Mouse (Mus musculus): ENCODE data around the gene Platr17. TPM values are rescaled to one million over a fixed set of nuclear protein-coding genes. Genes with fewer than 3 reads are reported as not detected.

Gene Platr17
- total and polyA plus RNA-seq, 3 experiments: not detected

- no peaks in the 10 kb centered on the region for H3K9me3 ChIP-seq (replicated peaks; ENCODE audit: insufficient read depth, low read length)
- peaks cover 0 to 16% of the 10 kb centered on the region in 2 experiments for H3K36me3 ChIP-seq (ENCODE audit: control insufficient read depth in 1 of 2, insufficient read depth in 2 of 2, low read length in 2 of 2)
- H3K9ac ChIP-seq (ENCODE audit: control insufficient read depth, low read depth, low read length, poor library complexity, severe bottlenecking): no peak overlapping the region
- peaks cover 36% of the 10 kb centered on the region for H3K79me2 ChIP-seq (ENCODE audit: control insufficient read depth, insufficient read depth, low read length, poor library complexity)
- no peak overlapping the region for H3K27ac ChIP-seq (ENCODE audit: control insufficient read depth, low read depth, low read length)
- no peaks in the 10 kb centered on the region for H3K27me3 ChIP-seq (ENCODE audit: control insufficient read depth in 1 of 2, insufficient read depth in 2 of 2, low read length in 2 of 2)
- DNase-seq (ENCODE audit: low read depth, low spot score): no peak
- no peak overlapping the region for H3K4me3 ChIP-seq (ENCODE audit: control insufficient read depth in 1 of 2, insufficient read depth in 1 of 2, low read depth in 2 of 2, low read length in 2 of 2)
- TF ChIP-seq MXI1 (IDR thresholded peaks at IDR 0.05; ENCODE audit: low read depth, low read length): no peak
- TF ChIP-seq POLR2A (IDR thresholded peaks at IDR 0.05; ENCODE audit: control insufficient read depth in 1 of 2, insufficient read depth in 1 of 2, low read depth in 1 of 2, low read length in 2 of 2, poor library complexity in 1 of 2): no peak
- H3K4me1 ChIP-seq (ENCODE audit: control insufficient read depth in 1 of 2, insufficient read depth in 2 of 2, low read length in 2 of 2): peaks cover 4 to 20% of the 10 kb centered on the region in 2 experiments; a peak in 3 of 4 replicates
Measured at GRCm38 (mm10) chr17:33911813-33912414, 7.0 kb downstream of the Platr17 start.

- no peak overlapping the region for H3K4me3 ChIP-seq (ENCODE audit: control insufficient read depth in 1 of 2, insufficient read depth in 1 of 2, low read depth in 2 of 2, low read length in 2 of 2)
- no peaks in the 10 kb centered on the region for H3K27me3 ChIP-seq (ENCODE audit: control insufficient read depth in 1 of 2, insufficient read depth in 2 of 2, low read length in 2 of 2)
- peaks cover 0 to 12% of the 10 kb centered on the region in 2 experiments for H3K36me3 ChIP-seq (ENCODE audit: control insufficient read depth in 1 of 2, insufficient read depth in 2 of 2, low read length in 2 of 2)
- TF ChIP-seq ELF1 (IDR thresholded peaks at IDR 0.05; ENCODE audit: low read depth, low read length): no peak
- TF ChIP-seq POLR2A (IDR thresholded peaks at IDR 0.05; ENCODE audit: control insufficient read depth in 1 of 2, insufficient read depth in 1 of 2, low read depth in 1 of 2, low read length in 2 of 2, poor library complexity in 1 of 2): no peak
- no peak for TF ChIP-seq MXI1 (IDR thresholded peaks at IDR 0.05; ENCODE audit: low read depth, low read length)
- TF ChIP-seq GATA1 (IDR thresholded peaks at IDR 0.05; ENCODE audit: low read depth, low read length): no peak
- no peak for TF ChIP-seq NELFE (IDR thresholded peaks at IDR 0.05; ENCODE audit: low read depth, low read length)
- no peak for TF ChIP-seq ZKSCAN1 (IDR thresholded peaks at IDR 0.05; ENCODE audit: low read depth, low read length)
- peaks cover 37% of the 10 kb centered on the region for H3K79me2 ChIP-seq (ENCODE audit: control insufficient read depth, insufficient read depth, low read length, poor library complexity)
- H3K27ac ChIP-seq (ENCODE audit: control insufficient read depth, low read depth, low read length): no peak overlapping the region
- H3K9ac ChIP-seq (ENCODE audit: control insufficient read depth, low read depth, low read length, poor library complexity, severe bottlenecking): no peak overlapping the region
- H3K9me3 ChIP-seq (replicated peaks; ENCODE audit: insufficient read depth, low read length): no peaks in the 10 kb centered on the region
- no peak for DNase-seq (ENCODE audit: low read depth, low spot score)
- peaks cover 4 to 16% of the 10 kb centered on the region in 2 experiments; a peak in 2 of 4 replicates for H3K4me1 ChIP-seq (ENCODE audit: control insufficient read depth in 1 of 2, insufficient read depth in 2 of 2, low read length in 2 of 2)
Measured at GRCm38 (mm10) chr17:33913264-33913663, 8.3 kb downstream of the Platr17 start.

- Histone ChIP-seq H3K4me1 (ENCODE audit: control insufficient read depth in 1 of 2, insufficient read depth in 2 of 2, low read length in 2 of 2) (peaks cover 4 to 19% of the 10 kb centered on the region in 2 experiments; a peak in 2 of 4 replicates), H3K9ac (ENCODE audit: control insufficient read depth, low read depth, low read length, poor library complexity, severe bottlenecking) (no peak overlapping the region)
Measured at GRCm38 (mm10) chr17:33913905-33914304, 9.0 kb downstream of the Platr17 start.

More at GRCm38 (mm10) chr17:33913905-33914304, 9.0 kb downstream of the Platr17 start:
- H3K4me3 ChIP-seq (ENCODE audit: control insufficient read depth in 1 of 2, insufficient read depth in 1 of 2, low read depth in 2 of 2, low read length in 2 of 2): no peak overlapping the region
- no peaks in the 10 kb centered on the region for H3K9me3 ChIP-seq (replicated peaks; ENCODE audit: insufficient read depth, low read length)
- no peak for DNase-seq (ENCODE audit: low read depth, low spot score)
- H3K36me3 ChIP-seq (ENCODE audit: control insufficient read depth in 1 of 2, insufficient read depth in 2 of 2, low read length in 2 of 2): peaks cover 0 to 12% of the 10 kb centered on the region in 2 experiments
- TF ChIP-seq ZMIZ1 (IDR thresholded peaks at IDR 0.05; ENCODE audit: low read depth, low read length) (no peak), HCFC1 (IDR thresholded peaks at IDR 0.05; ENCODE audit: low read depth, low read length) (no peak), SMC3 (IDR thresholded peaks at IDR 0.05; ENCODE audit: low read depth, low read length) (no peak), NRF1 (IDR thresholded peaks at IDR 0.05; ENCODE audit: insufficient read depth, low read depth, low read length, poor library complexity, severe bottlenecking) (no peak), ZNF384 (IDR thresholded peaks at IDR 0.05; ENCODE audit: low read depth, low read length) (no peak), USF1 (IDR thresholded peaks at IDR 0.05; ENCODE audit: low read depth, low read length) (no peak), MYB (IDR thresholded peaks at IDR 0.05; ENCODE audit: low read depth, low read length) (no peak), KAT2A (conservative IDR thresholded peaks at IDR 0.05; ENCODE audit: low read depth, low read length) (no peak), UBTF (IDR thresholded peaks at IDR 0.05; ENCODE audit: borderline replicate concordance, insufficient read depth, low read depth, low read length) (no peak), MEF2A (IDR thresholded peaks at IDR 0.05; ENCODE audit: extremely low read depth, insufficient replicate concordance, low read depth, low read length, poor library complexity, severe bottlenecking) (no peak), POLR2AphosphoS2 (IDR thresholded peaks at IDR 0.05; ENCODE audit: low read length) (no peak), TBP (IDR thresholded peaks at IDR 0.05; ENCODE audit: low read depth, low read length) (no peak), ETS1 (IDR thresholded peaks at IDR 0.05; ENCODE audit: low read depth, low read length) (no peak), ZKSCAN1 (IDR thresholded peaks at IDR 0.05; ENCODE audit: low read depth, low read length) (no peak)
- H3K27ac ChIP-seq (ENCODE audit: control insufficient read depth, low read depth, low read length): no peak overlapping the region
- no peaks in the 10 kb centered on the region for H3K27me3 ChIP-seq (ENCODE audit: control insufficient read depth in 1 of 2, insufficient read depth in 2 of 2, low read length in 2 of 2)
- H3K79me2 ChIP-seq (ENCODE audit: control insufficient read depth, insufficient read depth, low read length, poor library complexity): peaks cover 37% of the 10 kb centered on the region
